Mouse (Mus musculus) CH12.LX (cell line): ENCODE measurements around the gene Erbb3. TPM values are rescaled to one million over a fixed set of nuclear protein-coding genes. Genes with fewer than 3 reads are reported as not detected.
"Not testable (repeated sequence)": the region's sequence is repeated elsewhere in the genome, so short reads cannot be mapped to it uniquely, and the experiment has no call there.

ENCODE experiments used
- DNase-seq: peaks from one replicate; pipeline ENCODE4 v3.0.0-alpha.2; 2013; ENCODE audit errors: extremely low read depth
- H3K27ac ChIP-seq: 2 replicates; pipeline ENCODE4 v1.5.1; 2012; ENCODE audit warnings: low read depth, mild to moderate bottlenecking, control low read depth, moderate library complexity; ENCODE audit not compliant: insufficient read depth
- H3K27me3 ChIP-seq: replicated peaks from 2 replicates; pipeline ENCODE3; 2012; ENCODE audit warnings: inconsistent platforms
- H3K36me3 ChIP-seq, 2 experiments: replicated peaks in 1 of 2; 2 replicates each; pipeline versions ENCODE3 to v1.6.1; 2012; ENCODE audit warnings: inconsistent platforms in 1 of 2, low read length in 1 of 2, mild to moderate bottlenecking in 1 of 2, mixed read lengths in 1 of 2, moderate library complexity in 1 of 2; ENCODE audit not compliant: control insufficient read depth in 1 of 2, insufficient read depth in 1 of 2
- H3K4me1 ChIP-seq, 2 experiments: 2 replicates each; pipeline ENCODE4 v1.6.1; 2012; ENCODE audit warnings: inconsistent platforms in 1 of 2, moderate library complexity in 1 of 2; ENCODE audit not compliant: insufficient read depth in 2 of 2, control insufficient read depth in 1 of 2
- H3K4me2 ChIP-seq: 2 replicates; pipeline ENCODE4 v1.6.1; 2012; ENCODE audit warnings: low read depth, mild to moderate bottlenecking, control low read depth; ENCODE audit not compliant: poor library complexity, insufficient read depth, severe bottlenecking
- H3K4me3 ChIP-seq, 3 experiments: fragments of 150-350 bp in 1 of 3; sonication (generic) in 1 of 3; replicated peaks in 1 of 3; 2 replicates each; pipeline versions ENCODE3 to v1.5.1; 2011 to 2012; ENCODE audit warnings: low read depth in 2 of 3, low read length in 2 of 3, mild to moderate bottlenecking in 2 of 3, moderate library complexity in 2 of 3, control low read depth in 1 of 3, improper control_type of control experiment in 1 of 3, inconsistent platforms in 1 of 3, mixed read lengths in 1 of 3; ENCODE audit not compliant: poor library complexity in 1 of 3
- H3K79me2 ChIP-seq: replicated peaks from 2 replicates; pipeline ENCODE4 v1.6.1; 2012; ENCODE audit warnings: mild to moderate bottlenecking, moderate library complexity; ENCODE audit not compliant: control insufficient read depth, poor library complexity, insufficient read depth, severe bottlenecking; ENCODE audit errors: extremely low read depth
- H3K9ac ChIP-seq: 2 replicates; pipeline ENCODE4 v1.6.1; 2012; ENCODE audit warnings: low read depth, mild to moderate bottlenecking, control low read depth, moderate library complexity; ENCODE audit not compliant: insufficient read depth
- H3K9me3 ChIP-seq: replicated peaks from 2 replicates; pipeline ENCODE3; 2012; ENCODE audit warnings: low read length, inconsistent platforms, mixed read lengths
- BHLHE40 ChIP-seq: IDR thresholded peaks from 2 replicates; pipeline ENCODE4 v1.6.1; 2011; ENCODE audit warnings: mild to moderate bottlenecking, low read depth, low read length, improper control_type of control experiment
- CTCF ChIP-seq, 2 experiments: IDR thresholded peaks in 1 of 2; conservative IDR thresholded peaks in 1 of 2; 2 replicates each; pipeline ENCODE4 v1.5.1; 2011 to 2012; ENCODE audit warnings: low read depth in 2 of 2, low read length in 2 of 2, improper control_type of control experiment in 1 of 2, inconsistent platforms in 1 of 2, mild to moderate bottlenecking in 1 of 2, moderate library complexity in 1 of 2
- EP300 ChIP-seq: IDR thresholded peaks from 2 replicates; pipeline ENCODE4 v1.6.1; 2011; ENCODE audit warnings: low read length, improper control_type of control experiment
- JUND ChIP-seq: conservative IDR thresholded peaks from 2 replicates; pipeline ENCODE4 v1.6.1; 2011; ENCODE audit warnings: low read depth, low read length, improper control_type of control experiment
- MEF2A ChIP-seq: IDR thresholded peaks from 2 replicates; pipeline ENCODE4 v1.6.1; 2014; ENCODE audit warnings: low read depth, mild to moderate bottlenecking, inconsistent platforms, low read length, improper control_type of control experiment, borderline replicate concordance
- NRF1 ChIP-seq: IDR thresholded peaks from 2 replicates; pipeline ENCODE4 v1.6.1; 2014; ENCODE audit warnings: low read depth, mild to moderate bottlenecking, inconsistent platforms, low read length, improper control_type of control experiment, moderate library complexity
- POLR2AphosphoS2 ChIP-seq: IDR thresholded peaks from 2 replicates; pipeline ENCODE4 v1.6.1; 2011; ENCODE audit warnings: low read depth, low read length, improper control_type of control experiment
- TBP ChIP-seq: conservative IDR thresholded peaks from 2 replicates; pipeline ENCODE4 v1.6.1; 2011; ENCODE audit warnings: low read depth, low read length, improper control_type of control experiment
- ZNF384 ChIP-seq: IDR thresholded peaks from 2 replicates; pipeline ENCODE4 v1.6.1; 2012; ENCODE audit warnings: low read depth, low read length, improper control_type of control experiment, inconsistent platforms
- dilution Hi-C: fragments of 300-500 bp; cut with MboI; formaldehyde crosslinking; loops from 2 replicates; pipeline ENCODE4 v1.14.3; 2020; ENCODE audit warnings: low sequenced_read_pairs; ENCODE audit not compliant: extremely low pct_unique_long_range_greater_than_20kb, extremely low pct_ligation_motif_present
- in situ Hi-C: fragments of 300-500 bp; cut with MboI; formaldehyde crosslinking; loops from 3 replicates; pipeline ENCODE4 v1.14.3; 2019; ENCODE audit warnings: low sequenced_read_pairs, low pct_ligation_motif_present, low pct_unique_long_range_greater_than_20kb, mixed read lengths
- polyA plus RNA-seq: library from polyadenylated mRNA; unstranded; fragments of >175 nt; gene quantifications from 2 replicates; pipeline ENCODE4 v1.2.1, GENCODE M21; 2012; ENCODE audit warnings: low read depth; ENCODE audit not compliant: insufficient read length
- total RNA-seq, 2 experiments: library from RNA; depleted of rRNA; stranded (reverse); fragments of 300-350 nt in 1 of 2; fragments of >200 nt in 1 of 2; gene quantifications; 2 replicates each; pipeline ENCODE4 v1.2.3; 2012 to 2014

The Erbb3 gene
- total and polyA plus RNA-seq, 3 experiments = 7.7 to 12.6 (median 11.3) TPM

DNA sequence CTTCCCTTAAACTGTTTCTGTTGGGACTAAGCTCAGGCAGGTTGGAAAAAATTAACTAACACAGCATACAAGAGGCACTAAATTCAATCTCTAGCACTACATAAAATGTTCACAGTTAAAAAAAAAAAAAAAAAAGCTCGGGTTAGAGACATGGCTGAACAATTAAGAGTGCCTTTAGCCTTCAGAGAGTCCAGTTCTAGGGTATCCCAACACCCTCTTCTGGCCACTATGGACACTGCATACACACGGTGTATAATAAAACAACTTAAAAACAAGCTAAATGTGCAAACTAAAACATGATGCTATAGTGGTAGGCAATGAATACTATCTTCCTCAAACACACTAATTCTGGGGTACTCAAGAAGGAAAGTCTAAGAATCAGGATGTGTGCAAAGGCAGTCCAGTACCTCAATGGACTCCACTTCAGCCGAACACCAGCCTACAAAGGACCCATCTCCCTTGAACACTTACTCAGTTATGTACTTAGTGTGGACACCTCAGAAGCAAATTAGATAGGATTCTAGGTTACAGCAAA is 32.6 kb upstream of the Erbb3 start:
- Histone ChIP-seq H3K4me2 (no peak overlapping the region), H3K4me1 (peaks cover 6 to 41% of the 10 kb centered on the region in 2 experiments), H3K9me3 (no peaks in the 10 kb centered on the region), H3K36me3 (peaks cover 28 to 31% of the 10 kb centered on the region in 2 experiments), H3K79me2 (peaks cover 24% of the 10 kb centered on the region), H3K9ac (no peak overlapping the region), H3K27ac (peak overlapping the region; percentile 24; the same call in 1 of the 2 replicates), H3K27me3 (no peaks in the 10 kb centered on the region), H3K4me3 (no peak overlapping the region)
- in situ Hi-C loops (no loop called here), dilution Hi-C loops (no loop called here)
- peak; percentile 43 for DNase-seq
- TF ChIP-seq ZNF384 = peak; percentile 68
- no peak for TF ChIP-seq MEF2A
- peak in 1 of 2 experiments; percentile 47; a peak in 3 of 4 replicates for TF ChIP-seq CTCF (conservative IDR thresholded peaks at IDR 0.05 in 1 of 2, IDR thresholded peaks at IDR 0.05 in 1 of 2; ENCODE audit: low read depth in 2 of 2, low read length in 2 of 2)
- TF ChIP-seq POLR2AphosphoS2 = peak; percentile 48

DNA sequence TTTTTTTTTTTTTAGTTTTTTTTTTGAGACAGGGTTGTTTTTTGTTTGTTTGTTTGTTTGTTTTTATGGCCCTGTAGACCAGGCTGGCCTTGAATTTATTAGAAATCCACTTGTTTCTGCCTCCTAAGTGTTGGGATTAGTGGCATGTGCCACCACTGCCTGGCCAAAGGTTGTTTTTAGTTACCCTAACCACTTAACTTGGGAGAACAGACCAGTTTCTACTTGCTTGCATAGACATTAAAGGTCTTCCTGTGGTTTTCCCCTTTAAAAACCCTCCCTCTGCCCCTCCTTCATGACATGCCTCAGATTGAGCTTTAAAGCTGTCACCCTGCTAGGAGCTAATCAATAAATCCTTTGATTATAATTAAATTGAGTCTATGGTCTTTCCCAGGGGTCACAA is 30.8 kb upstream of the Erbb3 start:
- Histone ChIP-seq H3K4me3 (no peak overlapping the region), H3K36me3 (peaks cover 25 to 26% of the 10 kb centered on the region in 2 experiments), H3K27me3 (no peaks in the 10 kb centered on the region), H3K9me3 (no peaks in the 10 kb centered on the region), H3K79me2 (peaks cover 13% of the 10 kb centered on the region), H3K27ac (no peak overlapping the region), H3K4me2 (no peak overlapping the region), H3K4me1 (peaks cover 6 to 43% of the 10 kb centered on the region in 2 experiments), H3K9ac (no peak overlapping the region)
- no peak for DNase-seq
- in situ Hi-C loops = no loop called here
- TF ChIP-seq JUND = no peak
- TF ChIP-seq ZNF384 = no peak
- TF ChIP-seq EP300 = 0 out of 2 replicates have a peak, but pooled peaks have one; percentile 32
- TF ChIP-seq MEF2A = peak; percentile 53; the same call in 1 of the 2 replicates
- TF ChIP-seq BHLHE40 = peak; percentile 57
- 0 out of 2 replicates have a peak, but pooled peaks have one; percentile 3 for TF ChIP-seq NRF1
- dilution Hi-C loops = no loop called here

DNA sequence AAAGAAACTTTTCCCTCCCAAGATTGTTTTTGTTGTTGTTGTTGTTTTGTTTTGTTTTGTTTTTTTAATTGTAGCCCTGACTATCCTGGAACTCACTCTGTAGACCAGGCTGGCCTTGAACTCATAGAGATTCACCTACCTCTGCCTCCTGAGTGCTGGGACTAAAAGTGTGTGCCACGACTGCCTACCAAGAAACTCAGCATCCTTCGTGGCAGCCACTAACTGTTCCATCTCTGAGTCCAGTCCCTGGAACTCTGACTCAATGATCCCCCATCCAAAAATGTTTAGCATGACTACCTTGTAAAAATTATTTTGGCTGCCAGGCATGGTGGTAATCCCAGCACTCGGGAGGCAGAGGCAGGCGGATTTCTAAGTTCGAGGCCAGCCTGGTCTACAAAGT is 29.7 kb upstream of the Erbb3 start:
- peak; percentile 68 for TF ChIP-seq TBP
- H3K4me3 ChIP-seq, H3K27me3 ChIP-seq, H3K4me2 ChIP-seq, in situ Hi-C loops, H3K9me3 ChIP-seq, dilution Hi-C loops, H3K9ac ChIP-seq, H3K79me2 ChIP-seq, H3K27ac ChIP-seq, DNase-seq: not testable (repeated sequence)
- H3K4me1 ChIP-seq = peaks cover 3 to 39% of the 10 kb centered on the region in 2 experiments
- peaks cover 14 to 15% of the 10 kb centered on the region in 2 experiments for H3K36me3 ChIP-seq
